Mouse (Mus musculus) megakaryocyte, embryonic 14.5 days (primary cell): ENCODE measurements at regions not wholly inside any gene's neighbourhood (a gene's known extent, or its start where the extent isn't known, plus 50 kb on each side); places are given as distances from the start of the nearest gene placed in this dataset.

Experiments used
- FLI1 ChIP-seq: IDR thresholded peaks from 2 replicates; pipeline ENCODE4 v1.6.1; 2012; ENCODE audit warnings: low read length, inconsistent platforms, mixed read lengths
- GATA1 ChIP-seq: IDR thresholded peaks from 3 replicates; pipeline ENCODE4 v1.6.1; 2012; ENCODE audit warnings: mixed read lengths, low read length, inconsistent platforms, borderline replicate concordance

DNA sequence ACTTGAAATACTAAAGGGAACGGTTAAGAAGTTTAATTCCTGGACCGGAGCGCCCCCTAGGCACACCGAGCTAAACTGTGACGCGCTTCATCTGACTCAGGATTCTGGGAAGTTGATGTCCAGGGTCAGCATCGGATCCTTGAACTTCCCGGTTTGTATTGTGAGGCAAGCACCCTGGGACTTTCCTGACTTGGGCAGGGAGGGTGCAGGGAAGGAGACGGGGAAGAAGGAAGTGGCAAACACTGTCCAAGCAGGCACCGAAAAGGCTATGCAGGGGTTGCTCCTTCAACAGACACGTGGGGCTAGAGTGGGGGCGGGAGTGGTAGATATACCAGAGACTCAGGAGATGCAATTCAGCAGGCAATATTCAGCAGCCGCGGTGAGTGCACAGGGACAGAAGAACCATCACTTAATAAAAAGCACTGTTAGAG is 132.7 kb upstream of the Teddm2 start:
- TF ChIP-seq GATA1 (no peak), FLI1 (no peak)
